Mouse (Mus musculus) hematopoietic multipotent progenitor cell, adult 10-12 weeks (in vitro differentiated cells): ENCODE measurements around the gene Cpb1. TPM values are rescaled to one million over a fixed set of nuclear protein-coding genes. Genes with fewer than 3 reads are reported as not detected.

Experiments
- polyA plus RNA-seq: library from polyadenylated mRNA; stranded (reverse); fragments of >175 nt; gene quantifications from 2 replicates; pipeline ENCODE4 v1.2.3, GENCODE M21; 2012; ENCODE audit warnings: low replicate concordance

The Cpb1 gene
- polyA plus RNA-seq = 0.04 and 0.11 TPM in 2 replicates

GRCm38 (mm10) chr3:20275633-20276032 lies at the start of gene Cpb1:
TSS of gene Cpb1 (minus strand) at chr3:20275733.

DNA sequence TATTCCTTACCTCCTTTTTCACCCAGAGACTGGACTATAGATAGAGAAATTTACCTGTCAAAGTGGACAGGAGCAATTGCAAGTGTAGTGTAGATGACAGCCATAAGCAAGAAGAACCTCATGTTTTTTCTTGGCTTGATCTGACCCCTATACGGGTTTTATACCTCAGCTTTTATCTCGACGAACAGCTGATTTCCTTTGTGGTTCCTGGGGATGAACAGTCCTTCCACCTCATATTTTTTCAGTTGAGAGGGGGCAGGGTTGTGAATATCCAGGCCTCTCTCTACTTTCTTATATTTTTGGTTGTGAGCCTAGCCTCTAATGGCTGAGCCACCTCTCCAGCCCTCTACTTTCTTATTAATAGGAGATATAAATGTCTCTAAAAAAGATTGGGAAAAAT lies 33.5 kb downstream of the Cpb1 start, which contains the start of gene Cpa3:
Gene Cpa3 (minus strand): TSS at position 132 of the 400 bp plus-strand sequence.

Other genes starting within 250 kb of the Cpb1 start
- gene Hps3, start 240.4 kb downstream of the Cpb1 start, polyA plus RNA-seq = 50.2 and 86.2 TPM in 2 replicates
- gene Hltf, start 217.9 kb downstream of the Cpb1 start, polyA plus RNA-seq = 29.5 and 31.1 TPM in 2 replicates
- 7.7 and 8.3 TPM in 2 replicates for gene Gyg, start 120.4 kb downstream of the Cpb1 start, polyA plus RNA-seq
- gene Cpa3, start 33.6 kb downstream of the Cpb1 start, polyA plus RNA-seq = 2.0 and 2.4 TPM in 2 replicates
- gene Agtr1b, start 91.4 kb upstream of the Cpb1 start, polyA plus RNA-seq = not detected in 2 replicates